Mouse (Mus musculus) liver, embryonic 14.5 days (tissue): ENCODE results near the gene Spata13. TPM values are rescaled to one million over a fixed set of nuclear protein-coding genes. Genes with fewer than 3 reads are reported as not detected.
A peak's percentile ranks its signal among the peaks of the same experiment; 100 is the strongest.

Source experiments
- ATAC-seq: fragments of 200-750 bp; cut with Nextera tagmentation; 2 replicates; pipeline ENCODE4 v1.8.0; 2017; ENCODE audit warnings: moderate number of reproducible peaks, mild to moderate bottlenecking, moderate library complexity; ENCODE audit not compliant: insufficient read depth
- DNase-seq, 3 experiments: peaks; one replicate each; pipeline ENCODE4 v3.0.0-alpha.2; 2012 to 2013; ENCODE audit warnings: low read depth in 3 of 3, low spot score in 3 of 3
- H3K27ac ChIP-seq: fragments of 300-500 bp; sonication (generic); 2 replicates; pipeline ENCODE4 v1.5.1; 2014; ENCODE audit warnings: moderate library complexity, mild to moderate bottlenecking, control low read depth, inconsistent platforms
- H3K27me3 ChIP-seq: fragments of 300-500 bp; sonication (generic); 2 replicates; pipeline ENCODE4 v1.6.1; 2014; ENCODE audit warnings: mild to moderate bottlenecking, low read length, moderate library complexity; ENCODE audit not compliant: control insufficient read depth, insufficient read depth
- H3K36me3 ChIP-seq: fragments of 300-500 bp; sonication (generic); replicated peaks from 2 replicates; pipeline ENCODE4 v1.6.1; 2014; ENCODE audit warnings: low read depth; ENCODE audit not compliant: control insufficient read depth, insufficient read depth
- H3K4me1 ChIP-seq, 2 experiments: fragments of 200-500 bp in 1 of 2; fragments of 300-500 bp in 1 of 2; sonication (generic) in 1 of 2; replicated peaks; 2 replicates each; pipeline ENCODE4 v1.6.1; 2012 to 2014; ENCODE audit warnings: antibody characterized with exemption in 1 of 2, inconsistent platforms in 1 of 2, low read length in 1 of 2; ENCODE audit not compliant: control insufficient read depth in 2 of 2, insufficient read depth in 2 of 2
- H3K4me2 ChIP-seq: fragments of 300-500 bp; sonication (generic); 2 replicates; pipeline ENCODE4 v1.6.1; 2014; ENCODE audit warnings: low read depth, mild to moderate bottlenecking, control low read depth, moderate library complexity
- H3K4me3 ChIP-seq, 2 experiments: fragments of 200-500 bp in 1 of 2; fragments of 300-500 bp in 1 of 2; sonication (generic) in 1 of 2; 2 replicates each; pipeline ENCODE4 v1.5.1; 2012 to 2014; ENCODE audit warnings: low read depth in 2 of 2, low read length in 2 of 2, mild to moderate bottlenecking in 2 of 2, control low read depth in 1 of 2, inconsistent platforms in 1 of 2, moderate library complexity in 1 of 2; ENCODE audit not compliant: insufficient read depth in 1 of 2
- H3K9ac ChIP-seq: fragments of 300-500 bp; sonication (generic); replicated peaks from 2 replicates; pipeline ENCODE4 v1.6.1; 2014; ENCODE audit warnings: mild to moderate bottlenecking, control low read depth, moderate library complexity
- H3K9me3 ChIP-seq: fragments of 300-500 bp; sonication (generic); 2 replicates; pipeline ENCODE4 v1.6.1; 2016; ENCODE audit warnings: low read length, mixed read lengths; ENCODE audit not compliant: control insufficient read depth
- CTCF ChIP-seq: IDR thresholded peaks from 2 replicates; pipeline ENCODE4 v1.5.1; 2016; ENCODE audit warnings: antibody characterized with exemption, low read depth, control low read depth
- EP300 ChIP-seq: IDR thresholded peaks from 2 replicates; pipeline ENCODE4 v1.6.1; 2016; ENCODE audit warnings: antibody characterized with exemption, low read depth
- WGBS: fragments of 180-500 bp; shearing (Covaris S2); extraction: QIAGEN DNeasy Blood & Tissue Kit; methylation state at CpG from one replicate; pipeline ENCODE4 v1.1.7; 2014; ENCODE audit not compliant: insufficient replicate concordance; 5-methylcytosine and 5-hydroxymethylcytosine counted together
- polyA plus RNA-seq, 2 experiments: library from polyadenylated mRNA; depleted of rRNA in 1 of 2; stranded (reverse) in 1 of 2; unstranded in 1 of 2; fragments of >200 nt; fragmentation: Nextera tagmentation in 1 of 2; extraction: Ambion mirVana in 1 of 2; gene quantifications; 2 replicates each; pipeline versions ENCODE4 v1.2.1 to v1.2.3; 2012 to 2014

The Spata13 gene
- polyA plus RNA-seq, 2 experiments: 5.5 to 14.1 TPM

- H3K4me2 ChIP-seq: no peak overlapping the region; the same call in 1 of the 2 replicates
- TF ChIP-seq CTCF: no peak
- no peak for TF ChIP-seq EP300
- H3K9me3 ChIP-seq: no peaks in the 10 kb centered on the region
- H3K9ac ChIP-seq: no peak overlapping the region
- no peaks in the 10 kb centered on the region for H3K36me3 ChIP-seq
- H3K27me3 ChIP-seq: no peaks in the 10 kb centered on the region
- no peak overlapping the region for H3K27ac ChIP-seq
- DNase-seq (no peak), ATAC-seq (no peak)
- H3K4me3 ChIP-seq: no peak overlapping the region
- 26% methylated on average over 8 of the region's 8 CpGs for WGBS
- peaks cover 0 to 3% of the 10 kb centered on the region in 2 experiments; a peak in 1 of 4 replicates for H3K4me1 ChIP-seq
Measured at GRCm38 (mm10) chr14:60783196-60783595, 149.4 kb downstream of the Spata13 start.

- H3K4me3 ChIP-seq: peak within 1 kb of the TSS; percentile 64 to 70
- peak within 1 kb of the TSS; percentile 87 for H3K4me2 ChIP-seq
- peak; percentile 75 to 81 (median 78) for DNase-seq
- ATAC-seq: peak; percentile 83
- H3K36me3 ChIP-seq: no peaks in the 10 kb centered on the region
- TF ChIP-seq EP300: no peak
- peak; percentile 96 for TF ChIP-seq CTCF
- no peaks in the 10 kb centered on the region for H3K27me3 ChIP-seq
- under 1% methylated on average over 61 of the region's 61 CpGs for WGBS
- no peaks in the 10 kb centered on the region for H3K9me3 ChIP-seq
- H3K27ac ChIP-seq: no peak within 1 kb of the TSS
- H3K4me1 ChIP-seq: peaks cover 0 to 3% of the 10 kb centered on the region in 2 experiments; a peak in 1 of 4 replicates
- H3K9ac ChIP-seq: peak within 1 kb of the TSS; percentile 60
Measured at GRCm38 (mm10) chr14:60784427-60785315, 150.9 kb downstream of the Spata13 start, which contains the start of gene Mipep. Gene Mipep, plus strand, starts transcription at chr14:60784573.

DNA sequence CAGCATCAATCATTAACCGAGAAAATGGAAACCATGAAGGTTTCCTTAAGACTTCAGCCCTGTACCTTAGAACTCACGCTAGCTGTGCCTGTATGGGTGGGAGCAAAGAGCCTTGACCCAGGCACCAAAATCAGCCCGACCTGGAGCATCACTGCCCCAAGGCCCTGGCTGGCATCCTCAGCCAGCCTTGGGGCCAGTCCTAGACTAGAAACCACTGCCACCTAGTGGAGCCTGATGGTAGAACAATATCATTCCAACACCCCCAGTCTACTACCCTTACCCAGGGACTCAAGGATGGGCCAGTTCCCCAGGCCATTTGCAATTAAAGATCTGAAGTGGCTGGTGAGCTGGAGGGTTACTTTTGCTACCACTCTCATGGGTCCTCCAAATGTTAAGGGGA, 156.3 kb downstream of the Spata13 start:
- Histone ChIP-seq H3K4me2 (no peak overlapping the region), H3K4me1 (peaks cover 0 to 2% of the 10 kb centered on the region in 2 experiments; a peak in 1 of 4 replicates), H3K27me3 (no peaks in the 10 kb centered on the region), H3K4me3 (no peak overlapping the region), H3K9ac (no peak overlapping the region), H3K9me3 (no peaks in the 10 kb centered on the region), H3K27ac (no peak overlapping the region), H3K36me3 (no peaks in the 10 kb centered on the region)
- TF ChIP-seq CTCF (peak; percentile 81), EP300 (no peak)
- WGBS: 41% methylated on average over 3 of the region's 3 CpGs
- DNase-seq (peak in 2 of 3 experiments; percentile 12 to 24), ATAC-seq (no peak)

- ATAC-seq: peak; percentile 28; the same call in 1 of the 2 replicates
Measured at GRCm38 (mm10) chr14:60796600-60797322, 163.0 kb downstream of the Spata13 start.

DNA sequence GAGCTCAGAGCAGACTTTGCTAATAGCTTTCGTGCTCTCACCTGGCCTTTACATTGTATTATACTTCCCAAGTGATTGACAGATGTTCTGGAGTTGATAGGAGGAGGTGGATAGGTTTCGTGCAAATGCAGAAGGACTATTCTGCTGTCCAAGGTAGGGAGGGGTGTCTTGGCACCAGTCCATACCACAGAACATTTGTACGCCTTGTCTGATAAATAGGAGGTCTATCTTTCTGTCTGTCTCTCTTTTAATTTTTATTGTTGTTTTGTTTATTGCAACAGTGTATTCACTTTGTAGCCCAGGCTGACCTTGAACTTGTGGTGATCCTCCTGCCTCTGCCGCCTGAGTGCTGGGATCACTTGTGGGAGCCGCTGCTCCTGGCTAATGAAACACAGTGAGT, 163.8 kb downstream of the Spata13 start:
- WGBS: 76% methylated on average over 5 of the region's 5 CpGs
- H3K36me3 ChIP-seq: no peaks in the 10 kb centered on the region
- H3K9me3 ChIP-seq: no peaks in the 10 kb centered on the region
- H3K4me2 ChIP-seq: no peak overlapping the region
- H3K9ac ChIP-seq: no peak overlapping the region
- no peak for ATAC-seq
- H3K27ac ChIP-seq: no peak overlapping the region
- TF ChIP-seq CTCF (no peak), EP300 (no peak)
- no peak overlapping the region for H3K4me3 ChIP-seq
- no peaks in the 10 kb centered on the region for H3K27me3 ChIP-seq
- peaks cover 0 to 2% of the 10 kb centered on the region in 2 experiments; a peak in 1 of 4 replicates for H3K4me1 ChIP-seq
- DNase-seq: no peak

More at GRCm38 (mm10) chr14:60796600-60797322, 163.0 kb downstream of the Spata13 start:
- Histone ChIP-seq H3K9me3 (no peaks in the 10 kb centered on the region), H3K4me3 (no peak overlapping the region), H3K4me2 (no peak overlapping the region), H3K4me1 (peaks cover 0 to 2% of the 10 kb centered on the region in 2 experiments; a peak in 1 of 4 replicates), H3K9ac (no peak overlapping the region), H3K27ac (no peak overlapping the region), H3K36me3 (no peaks in the 10 kb centered on the region), H3K27me3 (no peaks in the 10 kb centered on the region)
- 73% methylated on average over 4 of the region's 4 CpGs for WGBS
- peak in 1 of 3 experiments; percentile 10 for DNase-seq
- no peak for TF ChIP-seq CTCF
- no peak for TF ChIP-seq EP300
